Mouse (Mus musculus): ENCODE measurements around the gene Grm4. TPM values are rescaled to one million over a fixed set of nuclear protein-coding genes. Genes with fewer than 3 reads are reported as not detected.
A peak's percentile ranks its signal among the peaks of the same experiment; 100 is the strongest.

Grm4 gene
- polyA plus RNA-seq, 1 experiment from 2014 or later, result 3.0 TPM

DNA sequence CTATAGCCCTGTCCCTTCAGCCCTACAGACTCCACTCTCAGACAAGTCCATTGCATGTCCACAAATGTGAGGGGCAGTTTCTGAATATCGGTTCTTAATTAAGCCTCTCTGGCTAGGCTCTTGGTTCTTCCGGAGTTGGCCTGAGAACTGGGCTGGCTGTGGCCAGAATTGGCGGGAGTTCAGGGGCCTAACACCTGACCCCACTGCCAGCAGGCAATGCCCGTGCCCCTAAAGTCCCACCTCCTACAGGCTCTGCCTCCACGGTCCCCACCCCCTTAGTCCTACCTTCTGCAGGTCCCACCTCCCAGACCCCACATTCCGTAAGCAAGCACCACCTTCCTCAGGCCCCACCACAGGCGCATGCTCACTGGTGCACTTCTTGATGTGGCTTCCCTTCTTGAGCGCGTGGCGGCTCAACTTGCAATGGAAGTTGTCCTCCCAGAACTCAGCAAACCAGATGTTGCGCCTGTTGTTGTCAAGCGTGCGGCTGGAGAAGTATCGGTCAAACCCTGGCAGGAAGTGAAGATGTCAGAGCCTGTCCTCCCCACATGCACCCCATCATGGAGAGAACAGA is 71.4 kb downstream of the Grm4 start:
- H3K27me3 ChIP-seq, result no peaks in the 10 kb centered on the region
- no peak overlapping the region for H3K4me3 ChIP-seq
- 90% methylated on average over 14 of the region's 14 CpGs for WGBS
- no peaks in the 10 kb centered on the region for H3K36me3 ChIP-seq
- H3K9me3 ChIP-seq, result no peaks in the 10 kb centered on the region
- H3K4me1 ChIP-seq, result peaks cover 8% of the 10 kb centered on the region
- no peak overlapping the region for H3K9ac ChIP-seq (replicated peaks)
- no peak overlapping the region for H3K4me2 ChIP-seq (replicated peaks)
- no peak for ATAC-seq (replicated peaks)
- H3K27ac ChIP-seq (replicated peaks), result no peak overlapping the region

DNA sequence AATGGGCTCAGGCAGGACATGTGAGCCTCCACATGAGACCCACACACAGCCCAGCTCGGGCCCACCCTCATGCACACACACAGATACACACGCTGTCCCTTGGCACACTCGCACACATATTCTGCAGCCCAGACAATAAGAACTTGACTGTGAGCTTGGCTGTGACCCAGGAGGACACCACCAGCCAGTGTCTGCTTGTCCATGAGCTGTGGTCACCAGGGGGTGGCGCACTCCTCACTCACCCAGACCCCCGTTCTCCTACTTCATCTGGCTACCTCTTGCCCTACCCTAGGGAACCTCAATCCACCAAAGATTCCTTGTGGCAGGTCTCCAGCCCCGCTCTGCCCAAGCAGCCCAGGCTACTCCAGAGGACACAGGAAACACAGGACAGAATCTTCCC is 72.5 kb downstream of the Grm4 start:
- Histone ChIP-seq H3K4me2 (replicated peaks) (no peak overlapping the region), H3K9me3 (no peaks in the 10 kb centered on the region), H3K4me1 (peaks cover 8% of the 10 kb centered on the region), H3K9ac (replicated peaks) (no peak overlapping the region), H3K27me3 (no peaks in the 10 kb centered on the region), H3K36me3 (no peaks in the 10 kb centered on the region), H3K4me3 (no peak overlapping the region), H3K27ac (replicated peaks) (no peak overlapping the region)
- 41% methylated on average over 6 of the region's 6 CpGs for WGBS
- no peak for ATAC-seq (replicated peaks)

DNA sequence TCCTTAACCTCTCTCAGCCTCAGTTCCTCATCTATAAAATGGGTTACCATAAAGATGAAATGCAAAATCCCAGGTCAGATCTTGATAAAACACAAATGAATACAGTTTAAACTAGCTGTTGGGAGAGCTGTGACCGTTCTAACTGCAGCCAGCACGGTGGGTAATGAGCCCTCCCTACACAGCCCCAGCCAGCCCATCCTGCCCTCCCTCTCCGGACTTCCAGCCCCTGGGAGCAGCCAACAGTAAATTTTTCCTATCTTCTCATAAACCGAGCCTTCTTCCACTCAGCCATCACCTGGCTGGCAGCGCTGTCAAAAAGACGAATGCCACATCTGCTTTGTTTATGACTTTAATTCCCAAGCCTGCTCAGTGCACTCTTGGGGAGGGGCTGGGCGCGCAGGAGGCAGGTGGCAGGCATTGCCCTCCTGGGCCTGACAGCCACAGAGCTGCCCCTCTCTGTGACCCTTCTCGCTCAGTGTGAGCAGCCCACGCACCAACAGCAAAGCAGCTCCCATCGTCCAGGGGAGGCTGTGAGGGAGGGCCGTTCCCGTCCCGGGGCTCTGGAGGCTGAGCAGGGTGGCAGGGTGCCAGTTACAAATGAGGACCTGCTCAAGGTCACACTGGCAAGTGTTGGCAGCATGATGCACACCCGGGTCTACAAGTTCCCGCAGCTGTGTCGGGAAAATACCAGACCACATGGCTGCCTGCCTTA is 75.7 kb downstream of the Grm4 start:
- no peak overlapping the region for H3K9ac ChIP-seq (replicated peaks)
- H3K36me3 ChIP-seq, result no peaks in the 10 kb centered on the region
- ATAC-seq (replicated peaks), result no peak; the same call in 1 of the 2 replicates
- 47% methylated on average over 17 of the region's 17 CpGs for WGBS
- 0 out of 2 replicates have a peak overlapping the region, but pooled peaks have one; percentile 3 for H3K27ac ChIP-seq (replicated peaks)
- H3K4me2 ChIP-seq (replicated peaks), result no peak overlapping the region
- no peak overlapping the region for H3K4me3 ChIP-seq
- H3K9me3 ChIP-seq, result no peaks in the 10 kb centered on the region
- H3K4me1 ChIP-seq, result peaks cover 13% of the 10 kb centered on the region
- H3K27me3 ChIP-seq, result no peaks in the 10 kb centered on the region

DNA sequence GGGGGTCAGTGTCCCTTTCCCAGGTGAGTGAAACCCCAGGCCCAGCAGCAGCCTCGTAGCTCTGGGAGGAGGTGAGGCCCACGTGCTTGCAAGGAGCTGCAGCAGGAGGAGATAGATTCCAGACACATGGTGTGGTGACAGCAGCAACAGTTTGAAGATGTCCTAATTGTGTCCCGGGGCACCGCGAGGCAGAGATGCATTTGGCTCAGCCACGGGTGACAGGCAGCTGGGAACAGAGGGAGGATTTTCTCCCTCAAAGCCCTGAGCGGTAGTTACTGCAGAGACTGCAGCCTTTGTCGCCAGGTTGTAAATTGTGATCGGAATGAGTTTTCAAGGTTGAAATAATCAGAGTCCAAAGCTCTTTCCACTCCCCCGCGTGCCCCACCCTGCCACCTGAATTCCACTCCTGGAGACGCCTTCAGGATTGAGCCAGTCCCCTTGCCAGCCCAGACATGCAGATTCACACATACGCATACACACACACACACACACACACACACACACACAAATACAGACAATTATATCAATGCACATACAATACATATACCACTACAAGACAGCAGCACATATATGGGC is 78.6 kb downstream of the Grm4 start:
- Histone ChIP-seq H3K36me3 (no peaks in the 10 kb centered on the region), H3K4me3 (no peak overlapping the region), H3K4me2 (replicated peaks) (no peak overlapping the region), H3K27ac (replicated peaks) (no peak overlapping the region), H3K4me1 (peaks cover 13% of the 10 kb centered on the region), H3K9me3 (no peaks in the 10 kb centered on the region), H3K9ac (replicated peaks) (no peak overlapping the region), H3K27me3 (no peaks in the 10 kb centered on the region)
- ATAC-seq (replicated peaks), result no peak
- 46% methylated on average over 13 of the region's 13 CpGs for WGBS

- 65% methylated on average over 7 of the region's 7 CpGs for WGBS
- no peak overlapping the region for H3K9ac ChIP-seq (replicated peaks)
- ATAC-seq (replicated peaks), result no peak
These were observed 79.4 kb downstream of the Grm4 start for GRCm38 (mm10) chr17:27441778-27442177.

DNA sequence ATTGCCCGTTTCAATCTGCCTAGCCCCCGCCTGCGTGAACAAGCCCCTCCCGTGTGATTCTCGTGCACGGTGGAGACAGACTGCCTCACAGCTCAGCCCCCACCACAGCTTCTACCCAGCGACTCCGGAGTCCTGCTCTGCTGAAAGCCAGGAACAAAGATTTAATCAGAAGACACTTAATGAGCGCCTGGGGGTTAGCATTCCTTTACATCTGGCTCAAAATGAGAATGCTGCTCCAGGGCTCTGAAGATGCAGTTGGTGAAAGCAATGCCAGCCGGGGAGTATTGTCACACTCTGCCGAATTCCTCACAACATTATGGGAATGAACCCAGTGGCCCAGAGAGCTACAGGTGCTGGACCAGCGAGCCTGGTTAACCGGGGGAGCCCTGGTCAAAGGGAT is 85.4 kb downstream of the Grm4 start:
- peaks cover 9% of the 10 kb centered on the region for H3K4me1 ChIP-seq
- no peaks in the 10 kb centered on the region for H3K36me3 ChIP-seq
- no peak overlapping the region for H3K9ac ChIP-seq (replicated peaks)
- H3K4me2 ChIP-seq (replicated peaks), result no peak overlapping the region
- 7% methylated on average over 13 of the region's 13 CpGs for WGBS
- ATAC-seq (replicated peaks), result no peak
- no peaks in the 10 kb centered on the region for H3K27me3 ChIP-seq
- peak overlapping the region; percentile 33; the same call in 1 of the 2 replicates for H3K27ac ChIP-seq (replicated peaks)
- no peaks in the 10 kb centered on the region for H3K9me3 ChIP-seq
- no peak overlapping the region for H3K4me3 ChIP-seq

More at GRCm38 (mm10) chr17:27441778-27442177, 79.4 kb downstream of the Grm4 start:
- no peaks in the 10 kb centered on the region for H3K27me3 ChIP-seq
- no peak overlapping the region for H3K27ac ChIP-seq (replicated peaks)
- no peaks in the 10 kb centered on the region for H3K36me3 ChIP-seq
- H3K4me1 ChIP-seq, result peaks cover 13% of the 10 kb centered on the region
- no peaks in the 10 kb centered on the region for H3K9me3 ChIP-seq
- no peak overlapping the region for H3K4me3 ChIP-seq
- H3K4me2 ChIP-seq (replicated peaks), result no peak overlapping the region

GRCm38 (mm10) chr17:27435225-27435624 is 86.0 kb downstream of the Grm4 start:
- no peak for ATAC-seq (replicated peaks)
- no peaks in the 10 kb centered on the region for H3K9me3 ChIP-seq
- WGBS, result 92% methylated on average over 15 of the region's 15 CpGs

GRCm38 (mm10) chr17:27434066-27434465 is 87.1 kb downstream of the Grm4 start:
- Histone ChIP-seq H3K36me3 (no peaks in the 10 kb centered on the region), H3K4me3 (no peak overlapping the region), H3K4me1 (peaks cover 9% of the 10 kb centered on the region), H3K4me2 (replicated peaks) (no peak overlapping the region), H3K9ac (replicated peaks) (no peak overlapping the region), H3K27ac (replicated peaks) (no peak overlapping the region), H3K27me3 (no peaks in the 10 kb centered on the region), H3K9me3 (no peaks in the 10 kb centered on the region)
- no peak for ATAC-seq (replicated peaks)
- WGBS, result 86% methylated on average over 1 of the region's 1 CpGs

More at GRCm38 (mm10) chr17:27435225-27435624, 86.0 kb downstream of the Grm4 start:
- H3K4me1 ChIP-seq, result peaks cover 9% of the 10 kb centered on the region
- H3K27ac ChIP-seq (replicated peaks), result no peak overlapping the region
- no peaks in the 10 kb centered on the region for H3K27me3 ChIP-seq
- no peak overlapping the region for H3K4me3 ChIP-seq
- no peak overlapping the region for H3K4me2 ChIP-seq (replicated peaks)
- H3K9ac ChIP-seq (replicated peaks), result no peak overlapping the region
- H3K36me3 ChIP-seq, result no peaks in the 10 kb centered on the region

DNA sequence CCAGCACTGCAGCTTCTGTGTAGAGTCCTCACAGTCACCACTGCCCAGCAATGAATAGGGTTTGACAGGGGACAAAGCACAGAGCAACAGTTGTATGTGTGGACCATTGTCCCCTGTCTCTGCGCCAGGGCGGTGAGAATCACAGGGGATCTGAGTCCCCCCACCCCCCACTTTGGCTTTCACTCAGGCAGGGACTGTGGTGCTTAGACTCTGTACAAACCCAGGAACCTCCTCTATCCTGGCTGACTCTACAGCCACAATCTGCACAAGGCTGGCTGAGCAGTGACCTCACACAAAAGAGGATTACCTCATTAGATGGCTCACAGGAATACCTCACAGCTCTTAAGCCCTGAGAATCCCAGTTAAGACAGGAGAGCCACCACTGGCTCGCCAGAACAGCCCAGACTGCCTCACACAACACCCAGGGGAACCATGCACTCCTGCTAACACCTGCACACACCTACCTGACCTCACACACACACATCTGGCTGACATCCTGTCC is 88.0 kb downstream of the Grm4 start:
- H3K9ac ChIP-seq (replicated peaks), result no peak overlapping the region
- no peak overlapping the region for H3K4me3 ChIP-seq
- H3K27ac ChIP-seq (replicated peaks), result no peak overlapping the region
- H3K27me3 ChIP-seq, result no peaks in the 10 kb centered on the region
- H3K4me1 ChIP-seq, result peaks cover 9% of the 10 kb centered on the region
- no peak for ATAC-seq (replicated peaks)
- H3K36me3 ChIP-seq, result no peaks in the 10 kb centered on the region
- no peak overlapping the region for H3K4me2 ChIP-seq (replicated peaks)
- peaks cover 4% of the 10 kb centered on the region; the same call in 1 of the 2 replicates for H3K9me3 ChIP-seq
- 17% methylated on average over 3 of the region's 3 CpGs for WGBS

- 26% methylated on average over 9 of the region's 9 CpGs for whole genome bisulfite sequencing
- no peak overlapping the region for H3K4me2 ChIP-seq (replicated peaks)
- H3K9ac ChIP-seq (replicated peaks), result no peak overlapping the region
- H3K27ac ChIP-seq (replicated peaks), result no peak overlapping the region
- H3K9me3 ChIP-seq, result peaks cover 7% of the 10 kb centered on the region; the same call in 1 of the 2 replicates
- ATAC-seq (replicated peaks), result no peak
- H3K36me3 ChIP-seq, result no peaks in the 10 kb centered on the region
- H3K4me1 ChIP-seq, result peaks cover 9% of the 10 kb centered on the region
- no peak overlapping the region for H3K4me3 ChIP-seq
- H3K27me3 ChIP-seq, result no peaks in the 10 kb centered on the region
These were observed 89.0 kb downstream of the Grm4 start for GRCm38 (mm10) chr17:27432145-27432650.

GRCm38 (mm10) chr17:27431049-27431839 is 90.0 kb downstream of the Grm4 start:
- H3K9ac ChIP-seq (replicated peaks), result no peak overlapping the region
- no peak for ATAC-seq (replicated peaks)
- no peak overlapping the region for H3K27ac ChIP-seq (replicated peaks)
- 87% methylated on average over 26 of the region's 26 CpGs for WGBS
- H3K4me2 ChIP-seq (replicated peaks), result no peak overlapping the region
- no peak overlapping the region for H3K4me3 ChIP-seq
- no peaks in the 10 kb centered on the region for H3K27me3 ChIP-seq
- peaks cover 9% of the 10 kb centered on the region for H3K4me1 ChIP-seq
- peaks cover 7% of the 10 kb centered on the region; the same call in 1 of the 2 replicates for H3K9me3 ChIP-seq
- no peaks in the 10 kb centered on the region for H3K36me3 ChIP-seq

Data from forebrain, embryonic 15.5 days (tissue).